ENCODE assay signal across 8 mouse cellular contexts in the genomic region with DNA sequence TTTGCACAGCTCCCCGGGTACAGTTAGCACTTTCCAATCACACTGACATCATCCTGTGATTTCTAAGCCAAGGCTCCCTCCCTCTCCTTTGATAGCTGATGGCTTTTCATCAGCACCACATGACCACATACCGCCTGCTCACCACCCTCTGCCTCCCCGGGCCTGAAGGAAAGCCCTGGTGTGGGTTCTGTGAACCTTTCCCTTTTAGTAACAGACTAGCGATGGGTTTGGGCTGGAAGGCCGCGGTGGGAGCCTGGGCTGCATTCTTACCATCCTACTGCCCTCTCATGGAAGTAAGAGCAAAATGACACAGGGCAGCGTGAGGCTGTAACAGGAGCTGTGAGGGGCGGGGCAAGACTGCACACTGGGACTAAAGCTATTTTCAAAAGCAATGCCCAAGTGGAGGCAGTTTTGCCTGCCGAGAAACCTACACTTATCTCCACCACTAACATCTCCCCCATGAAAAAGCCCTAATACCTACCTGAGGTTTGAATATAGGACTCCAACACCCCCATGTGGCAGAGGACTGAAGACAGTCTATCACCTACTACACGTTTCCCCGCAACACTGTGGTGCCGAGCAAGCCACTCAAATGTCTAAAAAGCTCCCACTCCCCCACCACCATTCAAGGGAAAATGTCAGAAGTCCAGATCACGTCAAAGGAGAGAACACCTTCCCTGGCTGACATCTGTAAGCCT. TPM values are rescaled to one million over a fixed set of nuclear protein-coding genes. Genes with fewer than 3 reads are reported as not detected.
A peak's percentile ranks its signal among the peaks of the same experiment; 100 is the strongest.
DNase-seq lines count a peak whose midpoint lies in the region; ATAC-seq and TF ChIP-seq lines count a peak whose summit lies in the region.

No protein-coding gene starts in this region.

- no peaks in the 10 kb centered on the region for H3K27me3 ChIP-seq in ES-Bruce4 (ENCODE audit: control insufficient read depth, insufficient read depth, low read length, poor library complexity, severe bottlenecking)
- no peaks in the 10 kb centered on the region for H3K27me3 ChIP-seq in hindbrain, embryonic 16.5 days (replicated peaks; ENCODE audit: control insufficient read depth, insufficient read depth, low read length)
- no peaks in the 10 kb centered on the region for H3K27me3 ChIP-seq in liver, embryonic 11.5 days (replicated peaks; ENCODE audit: control insufficient read depth, insufficient read depth, low read length)

- no peak overlapping the region for H3K9ac ChIP-seq in ES-Bruce4 (ENCODE audit: low read depth, poor library complexity, severe bottlenecking)
- H3K9ac ChIP-seq in hindbrain, embryonic 16.5 days (ENCODE audit: low read depth, low read length), result peak overlapping the region; percentile 41
- 0 out of 2 replicates have a peak overlapping the region, but pooled peaks have one; percentile 1 for H3K9ac ChIP-seq in liver, embryonic 11.5 days (ENCODE audit: low read depth, low read length)

- 15% methylated on average over 13 of the region's 13 CpGs for WGBS in hindbrain, embryonic 16.5 days
- WGBS in liver, embryonic 11.5 days, result 30% methylated on average over 13 of the region's 13 CpGs

- peak; percentile 59 to 66 for DNase-seq in cerebellum, postnatal 25 days
- DNase-seq in cerebellum, adult 11-12 months, result no peak
- DNase-seq in liver, embryonic 11.5 days (ENCODE audit: low spot score), result no peak
- peak; percentile 29 for DNase-seq in retina, postnatal 7 days (ENCODE audit: low read depth, low spot score)
- DNase-seq in gastrocnemius, postnatal 36 days, result no peak

- no peaks in the 10 kb centered on the region for H3K36me3 ChIP-seq in ES-Bruce4 (ENCODE audit: control insufficient read depth, insufficient read depth, low read length, poor library complexity, severe bottlenecking)
- H3K36me3 ChIP-seq in hindbrain, embryonic 16.5 days (ENCODE audit: control insufficient read depth, insufficient read depth, low read length), result no peaks in the 10 kb centered on the region
- H3K36me3 ChIP-seq in liver, embryonic 11.5 days (ENCODE audit: control insufficient read depth, insufficient read depth, low read length), result no peaks in the 10 kb centered on the region; the same call in 1 of the 2 replicates

- H3K27ac ChIP-seq in ES-Bruce4 (ENCODE audit: insufficient read depth, low read length), result no peak overlapping the region
- H3K27ac ChIP-seq in embryonic fibroblast, embryonic 13.5 days (ENCODE audit: insufficient read depth, low read length), result no peak overlapping the region
- H3K27ac ChIP-seq in hindbrain, embryonic 16.5 days (ENCODE audit: low read depth, low read length), result no peak overlapping the region
- H3K27ac ChIP-seq in liver, embryonic 11.5 days (ENCODE audit: low read depth, low read length), result no peak overlapping the region

- no peak for TF ChIP-seq POLR2A in ES-Bruce4 (IDR thresholded peaks at IDR 0.05; ENCODE audit: insufficient read depth, low read length)
- TF ChIP-seq POLR2A in embryonic fibroblast, embryonic 13.5 days (IDR thresholded peaks at IDR 0.05; ENCODE audit: low read depth, low read length), result no peak

- no peak overlapping the region for H3K4me3 ChIP-seq in ES-Bruce4 (ENCODE audit: low read depth, low read length)
- H3K4me3 ChIP-seq in embryonic fibroblast, embryonic 13.5 days (ENCODE audit: insufficient read depth, low read length), result no peak overlapping the region
- H3K4me3 ChIP-seq in hindbrain, embryonic 16.5 days (ENCODE audit: low read length), result no peak overlapping the region
- no peak overlapping the region for H3K4me3 ChIP-seq in liver, embryonic 11.5 days (ENCODE audit: low read depth, low read length)

- intact Hi-C loops in gastrocnemius, postnatal 36 days (cut with DNase I), result no loop called here

- no peaks in the 10 kb centered on the region for H3K4me1 ChIP-seq in ES-Bruce4 (ENCODE audit: control insufficient read depth, insufficient read depth, low read length)
- H3K4me1 ChIP-seq in embryonic fibroblast, embryonic 13.5 days (ENCODE audit: control insufficient read depth, insufficient read depth, low read length), result 0 out of 2 replicates have a peak, but pooled peaks cover 4% of the 10 kb centered on the region
- peaks cover 17% of the 10 kb centered on the region for H3K4me1 ChIP-seq in hindbrain, embryonic 16.5 days (ENCODE audit: control insufficient read depth, insufficient read depth, low read depth, low read length)
- H3K4me1 ChIP-seq in liver, embryonic 11.5 days (replicated peaks; ENCODE audit: control insufficient read depth, insufficient read depth, low read length), result peaks cover 4% of the 10 kb centered on the region; the same call in 1 of the 2 replicates

- H3K4me2 ChIP-seq in hindbrain, embryonic 16.5 days (ENCODE audit: low read length), result no peak overlapping the region
- no peak overlapping the region for H3K4me2 ChIP-seq in liver, embryonic 11.5 days

- no peaks in the 10 kb centered on the region for H3K9me3 ChIP-seq in ES-Bruce4 (replicated peaks; ENCODE audit: control insufficient read depth, insufficient read depth, low read length, poor library complexity, severe bottlenecking)
- no peaks in the 10 kb centered on the region for H3K9me3 ChIP-seq in hindbrain, embryonic 16.5 days (ENCODE audit: control insufficient read depth, low read length)
- no peaks in the 10 kb centered on the region for H3K9me3 ChIP-seq in liver, embryonic 11.5 days (ENCODE audit: control insufficient read depth, low read length)

- TF ChIP-seq CTCF in ES-Bruce4 (IDR thresholded peaks at IDR 0.05; ENCODE audit: low read depth, low read length), result peak; percentile 48
- TF ChIP-seq CTCF in embryonic fibroblast, embryonic 13.5 days (IDR thresholded peaks at IDR 0.05; ENCODE audit: borderline replicate concordance, insufficient read depth, low read length), result peak; percentile 46; the same call in 1 of the 2 replicates

- ATAC-seq in hindbrain, embryonic 16.5 days, result peak; percentile 86
- no peak for ATAC-seq in liver, embryonic 11.5 days (replicated peaks; ENCODE audit: low FRiP score)

- TF ChIP-seq EP300 in ES-Bruce4 (IDR thresholded peaks at IDR 0.05; ENCODE audit: insufficient read depth, low read depth, low read length), result no peak

RNA-seq across cellular contexts. Expression of a gene that starts 29.9 kb away (rescaled TPM):
- polyA plus RNA-seq in ES-Bruce4 (2011; ENCODE audit: insufficient read depth, insufficient read length, low read depth, missing spikeins), result 32.5 and 33.4 TPM in 2 replicates
- 23.2 and 29.1 TPM in 2 replicates for polyA plus RNA-seq in embryonic fibroblast, embryonic 13.5 days (2011; ENCODE audit: insufficient read length, low read depth, missing spikeins)
- polyA plus RNA-seq in hindbrain, embryonic 16.5 days (2015; fragmentation: Nextera tagmentation; extraction: Ambion mirVana), result 12.2 TPM in 2 replicates
- polyA plus RNA-seq in liver, embryonic 11.5 days (2014; fragmentation: Nextera tagmentation; extraction: Ambion mirVana), result 10.3 and 12.9 TPM in 2 replicates
- total RNA-seq in gastrocnemius, postnatal 36 days (2021), result 1 to 10 TPM; 2.1 to 3.8 TPM

RNA-seq across cellular contexts. Expression of a gene that starts 39.8 kb away (rescaled TPM):
- 14.3 and 18.8 TPM in 2 replicates for polyA plus RNA-seq in ES-Bruce4 (2011; ENCODE audit: insufficient read depth, insufficient read length, low read depth, missing spikeins)
- polyA plus RNA-seq in embryonic fibroblast, embryonic 13.5 days (2011; ENCODE audit: insufficient read length, low read depth, missing spikeins), result 59.9 and 60.0 TPM in 2 replicates
- polyA plus RNA-seq in hindbrain, embryonic 16.5 days (2015; fragmentation: Nextera tagmentation; extraction: Ambion mirVana), result 42.9 and 52.0 TPM in 2 replicates
- 12.9 and 14.6 TPM in 2 replicates for polyA plus RNA-seq in liver, embryonic 11.5 days (2014; fragmentation: Nextera tagmentation; extraction: Ambion mirVana)
- 10 to 100 TPM; 37.5 to 47.4 TPM for total RNA-seq in gastrocnemius, postnatal 36 days (2021)

Comparison
In these comparisons a context has a peak if more than half of its experiments do, and no peak if none do; other contexts are left out.
1. DNase-seq: peak in cerebellum, postnatal 25 days (2 of 2) and retina, postnatal 7 days (single experiment); none in cerebellum, adult 11-12 months (single experiment), liver, embryonic 11.5 days (single experiment) and gastrocnemius, postnatal 36 days (0 of 2).